Mouse (Mus musculus) liver, embryonic 14.5 days (tissue): ENCODE data around the gene Calcr.

Experiments used
- CTCF ChIP-seq: IDR thresholded peaks from 2 replicates; pipeline ENCODE4 v1.5.1; 2016; ENCODE audit warnings: antibody characterized with exemption, low read depth, control low read depth
- EP300 ChIP-seq: IDR thresholded peaks from 2 replicates; pipeline ENCODE4 v1.6.1; 2016; ENCODE audit warnings: antibody characterized with exemption, low read depth

DNA sequence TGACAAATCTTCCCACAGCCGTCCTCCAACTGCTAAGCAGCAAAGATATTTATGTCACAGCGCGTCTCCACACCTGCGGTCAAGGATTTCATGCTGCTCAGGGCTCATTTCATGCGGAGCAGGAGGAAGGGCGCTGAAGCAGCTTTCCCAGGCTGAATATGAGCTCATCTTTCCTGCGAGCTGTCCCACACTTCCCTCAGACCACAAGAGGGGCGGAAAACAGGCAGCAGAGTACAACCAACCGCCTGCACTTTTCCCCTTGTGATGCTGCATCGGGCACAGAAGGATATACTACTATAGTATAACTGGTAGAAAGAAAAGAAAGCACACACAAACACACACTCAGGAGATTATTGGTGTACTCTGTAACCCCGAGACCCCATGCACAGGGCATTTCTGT lies 23.2 kb downstream of the Calcr start:
- TF ChIP-seq CTCF: no peak
- TF ChIP-seq EP300: no peak
